Comparison of ENCODE assay signal across 15 mouse cellular contexts in the genomic region with DNA sequence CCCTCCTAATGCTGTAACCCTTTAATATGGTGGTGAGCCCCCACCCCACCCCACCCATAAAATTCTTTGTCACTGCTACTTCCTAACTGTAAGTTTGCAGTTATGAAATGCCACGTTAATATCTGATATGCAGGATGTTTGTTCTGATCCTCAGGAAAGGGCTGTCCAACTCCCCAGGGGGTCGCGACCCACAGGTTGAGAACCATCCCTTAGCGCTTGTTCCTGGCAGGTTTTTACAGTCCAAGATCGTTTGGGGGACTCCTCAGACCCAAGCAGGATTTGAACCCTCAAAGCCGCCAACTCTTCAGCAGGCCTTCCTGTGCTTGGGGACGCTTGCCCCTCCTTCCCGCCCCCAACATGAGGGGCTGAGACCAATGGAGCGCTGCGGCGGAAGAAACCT.
"Had no signal": no experiment of that assay in that cellular context is flagged by ENCODE, and none has a peak within 500 bp of the region (broad histone marks: within the 10 kb centered on the region; RNA-seq: fewer than 3 reads in every experiment).

No protein-coding gene starts in this region.

- H3K27ac ChIP-seq: liver, embryonic 12.5 days; midbrain, embryonic 12.5 days had no signal

- H3K27me3 ChIP-seq: limb, embryonic 15.5 days; liver, embryonic 12.5 days; midbrain, embryonic 12.5 days; neural tube, embryonic 13.5 days had no signal

- H3K4me3 ChIP-seq: limb, embryonic 15.5 days; liver, embryonic 12.5 days; midbrain, embryonic 12.5 days; neural tube, embryonic 13.5 days had no signal

- DNase-seq: kidney, adult 8-10 months; kidney, postnatal 36 days; layer of hippocampus, adult 9-11 months; layer of hippocampus, postnatal 36 days; lung, postnatal 4 days; retina, postnatal 1 day; right cerebral cortex, postnatal 4 days; spleen, adult 18-20 months; thymus, postnatal 36 days had no signal

- H3K9me3 ChIP-seq: limb, embryonic 15.5 days; liver, embryonic 12.5 days; midbrain, embryonic 12.5 days; neural tube, embryonic 13.5 days had no signal

- H3K4me1 ChIP-seq: liver, embryonic 12.5 days; midbrain, embryonic 12.5 days had no signal

- ATAC-seq: intestine, postnatal 0 days; liver, embryonic 12.5 days; midbrain, embryonic 16.5 days had no signal

- H3K4me2 ChIP-seq: limb, embryonic 15.5 days; liver, embryonic 12.5 days; midbrain, embryonic 12.5 days; neural tube, embryonic 13.5 days had no signal

- H3K9ac ChIP-seq: limb, embryonic 15.5 days; liver, embryonic 12.5 days; midbrain, embryonic 12.5 days; neural tube, embryonic 13.5 days had no signal
